Mouse (Mus musculus) C2C12 (cell line): ENCODE data around the gene Hoxa7.

ENCODE experiments used
- CTCF ChIP-seq: IDR thresholded peaks from one replicate; pipeline ENCODE4 v1.5.1; 2011; ENCODE audit not compliant: control insufficient read depth, insufficient read depth, insufficient read length
- MAX ChIP-seq: IDR thresholded peaks from one replicate; pipeline ENCODE4 v1.6.1; 2011; ENCODE audit warnings: mild to moderate bottlenecking, control low read depth
- USF1 ChIP-seq: IDR thresholded peaks from one replicate; pipeline ENCODE4 v1.6.1; 2011; ENCODE audit warnings: low read depth, mild to moderate bottlenecking, control low read depth, moderate library complexity

- no peak for TF ChIP-seq CTCF
- TF ChIP-seq MAX, result no peak
- TF ChIP-seq USF1, result no peak
These were observed 38.9 kb downstream of the Hoxa7 start for GRCm38 (mm10) chr6:52182793-52183192.
